8 mouse cellular contexts compared by ENCODE assay signal in the genomic region with DNA sequence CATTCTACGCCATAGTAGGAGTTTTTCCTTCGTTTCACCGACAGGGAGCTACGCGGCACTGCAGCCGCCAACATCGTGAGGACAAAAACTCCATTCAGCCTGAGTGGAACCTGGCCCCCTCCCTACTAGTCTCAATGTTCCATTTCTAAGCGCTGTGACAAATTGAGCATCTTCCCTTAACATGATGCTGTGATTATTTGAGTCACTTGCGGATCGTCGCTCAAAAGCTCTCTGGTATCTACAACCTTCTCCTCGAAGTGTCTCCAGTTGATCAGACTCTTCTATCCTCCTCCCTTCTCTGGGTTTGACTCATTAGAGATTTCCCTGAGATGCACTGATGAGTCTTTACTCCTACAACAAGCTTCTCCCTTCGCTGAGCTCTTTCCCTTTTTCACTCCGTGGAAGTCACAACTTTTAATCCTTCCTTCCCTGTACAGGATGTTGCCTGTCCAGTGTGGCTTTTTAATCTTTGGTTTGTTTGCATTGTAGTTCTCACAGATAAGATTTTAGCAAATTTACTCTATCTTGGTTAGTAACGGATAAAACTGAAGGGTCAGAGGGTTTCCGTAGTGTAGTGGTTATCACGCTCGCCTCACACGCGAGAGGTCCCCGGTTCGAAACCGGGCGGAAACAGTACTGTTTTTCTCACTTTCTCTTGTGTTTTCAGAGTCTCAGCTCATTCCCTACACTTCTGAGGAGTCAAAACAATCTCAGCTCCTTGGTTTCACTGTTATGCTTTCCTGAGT.
DNase-seq lines count a peak whose midpoint lies in the region; ATAC-seq and TF ChIP-seq lines count a peak whose summit lies in the region.

No protein-coding gene starts in this region.

- no peak for TF ChIP-seq CTCF in cortical plate, adult 2 months (IDR thresholded peaks at IDR 0.05; ENCODE audit: extremely low read depth, insufficient read depth, low read length)
- no peak for TF ChIP-seq CTCF in lung, adult 2 months (IDR thresholded peaks at IDR 0.05; ENCODE audit: insufficient read depth, low read length)

- peaks cover 10% of the 10 kb centered on the region for H3K4me1 ChIP-seq in heart, embryonic 12.5 days (replicated peaks)
- no peaks in the 10 kb centered on the region for H3K4me1 ChIP-seq in cortical plate, adult 2 months (ENCODE audit: control insufficient read depth, insufficient read depth, low read length)
- no peaks in the 10 kb centered on the region for H3K4me1 ChIP-seq in lung, adult 2 months (ENCODE audit: control insufficient read depth, insufficient read depth, low read length)

- H3K4me2 ChIP-seq in heart, embryonic 12.5 days: peak overlapping the region; percentile 89
- peak overlapping the region; percentile 75 for H3K4me2 ChIP-seq in myocyte (ENCODE audit: low read depth)

- no peaks in the 10 kb centered on the region for H3K9me3 ChIP-seq in heart, embryonic 12.5 days (replicated peaks)

- DNase-seq in heart, adult 9 months (ENCODE audit: low spot score in 2 of 2): no peak
- DNase-seq in 3T3-L1 (ENCODE audit: low read depth, low spot score): peak; percentile 84
- peak; percentile 54 for DNase-seq in induced T-regulatory cell, adult 2 months (ENCODE audit: low read depth)
- DNase-seq in gastrocnemius, postnatal 10 days: no peak
- DNase-seq in lung, adult 2 months: no peak

- H3ac ChIP-seq in myocyte (ENCODE audit: control insufficient read depth, insufficient read length): no peak overlapping the region

- no peak for TF ChIP-seq POLR2A in cortical plate, adult 2 months (IDR thresholded peaks at IDR 0.05; ENCODE audit: extremely low read depth, insufficient read depth, low read length)
- TF ChIP-seq POLR2A in myocyte (IDR thresholded peaks at IDR 0.05; ENCODE audit: insufficient read length, low read depth): no peak
- TF ChIP-seq POLR2A in lung, adult 2 months (IDR thresholded peaks at IDR 0.05; ENCODE audit: borderline replicate concordance, extremely low read depth, low read depth, low read length): no peak

- WGBS in heart, embryonic 12.5 days: 1% methylated on average over 24 of the region's 24 CpGs
- 8% methylated on average over 24 of the region's 24 CpGs for WGBS in lung, adult 2 months

- H3K9ac ChIP-seq in heart, embryonic 12.5 days: peak overlapping the region; percentile 54; the same call in 1 of the 2 replicates

- H3K27me3 ChIP-seq in heart, embryonic 12.5 days (replicated peaks): peaks cover 37% of the 10 kb centered on the region
- H3K27me3 ChIP-seq in myocyte (ENCODE audit: control insufficient read depth, insufficient read depth, insufficient read length): no peaks in the 10 kb centered on the region

- no peak overlapping the region for H3K27ac ChIP-seq in heart, embryonic 12.5 days (ENCODE audit: poor library complexity, severe bottlenecking)
- H3K27ac ChIP-seq in cortical plate, adult 2 months (ENCODE audit: insufficient read depth, low read length): no peak overlapping the region

- ATAC-seq in heart, embryonic 12.5 days (ENCODE audit: insufficient number of reproducible peaks, low FRiP score): peak; percentile 55; the same call in 1 of the 2 replicates

- H3K4me3 ChIP-seq in heart, embryonic 12.5 days: peak overlapping the region; percentile 46
- peak overlapping the region; percentile 16 for H3K4me3 ChIP-seq in cortical plate, adult 2 months (ENCODE audit: insufficient read depth, low read length)
- no peak overlapping the region for H3K4me3 ChIP-seq in myocyte
- no peak overlapping the region for H3K4me3 ChIP-seq in lung, adult 2 months (replicated peaks; ENCODE audit: extremely low read depth, low read depth, low read length)

- no peaks in the 10 kb centered on the region for H3K79me2 ChIP-seq in myocyte (ENCODE audit: control insufficient read depth, insufficient read depth)

- no peaks in the 10 kb centered on the region for H3K36me3 ChIP-seq in heart, embryonic 12.5 days
- H3K36me3 ChIP-seq in myocyte (ENCODE audit: control insufficient read depth, insufficient read depth): no peaks in the 10 kb centered on the region

TF ChIP-seq in myocyte, 11 proteins besides CTCF, POLR2A, EP300 and RAD21:
- TF ChIP-seq POLR2AphosphoS2 (IDR thresholded peaks at IDR 0.05; ENCODE audit: insufficient read length, low read depth): no peak
- no peak for TF ChIP-seq TCF12 (IDR thresholded peaks at IDR 0.05; ENCODE audit: insufficient read depth, poor library complexity, severe bottlenecking)
- no peak for TF ChIP-seq TCF3 (IDR thresholded peaks at IDR 0.05; ENCODE audit: insufficient read length, low read depth)
- TF ChIP-seq SRF (IDR thresholded peaks at IDR 0.05; ENCODE audit: control insufficient read depth, insufficient read length, low read depth): no peak
- TF ChIP-seq MAX (IDR thresholded peaks at IDR 0.05; ENCODE audit: low read depth): no peak
- TF ChIP-seq E2F4 (IDR thresholded peaks at IDR 0.05; ENCODE audit: insufficient read depth): no peak
- TF ChIP-seq REST (IDR thresholded peaks at IDR 0.05; ENCODE audit: insufficient read depth, insufficient read length): no peak
- TF ChIP-seq CEBPB (IDR thresholded peaks at IDR 0.05; ENCODE audit: insufficient read depth, poor library complexity, severe bottlenecking): no peak
- TF ChIP-seq MYOD1 (IDR thresholded peaks at IDR 0.05; ENCODE audit: control insufficient read depth in 1 of 3, insufficient read length in 2 of 3, low read depth in 2 of 3): no peak
- TF ChIP-seq MYOG (IDR thresholded peaks at IDR 0.05; ENCODE audit: control insufficient read depth in 1 of 3, insufficient read depth in 1 of 3, insufficient read length in 2 of 3, low read depth in 2 of 3): no peak
- no peak for TF ChIP-seq USF1 (IDR thresholded peaks at IDR 0.05; ENCODE audit: low read depth)

Comparison
In these comparisons a context has a peak if more than half of its experiments do, and no peak if none do; other contexts are left out.
1. H3K4me3 ChIP-seq: peak in heart, embryonic 12.5 days (single experiment) and cortical plate, adult 2 months (single experiment); none in myocyte (single experiment) and lung, adult 2 months (single experiment).
2. DNase-seq: peak in 3T3-L1 (single experiment) and induced T-regulatory cell, adult 2 months (single experiment); none in heart, adult 9 months (0 of 2), gastrocnemius, postnatal 10 days (single experiment) and lung, adult 2 months (single experiment).